ENCODE assay signal across 18 mouse cellular contexts in genomic region chr5:128887546-128887945, GRCm38 (mm10).
DNase-seq lines count a peak whose midpoint lies in the region; ATAC-seq lines count a peak whose summit lies in the region.
"Had no signal": no experiment of that assay in that cellular context is flagged by ENCODE, and none has a peak within 500 bp of the region (broad histone marks: within the 10 kb centered on the region; RNA-seq: fewer than 3 reads in every experiment).

No protein-coding gene starts in this region.

- no peaks in the 10 kb centered on the region for H3K27me3 ChIP-seq in midbrain, embryonic 15.5 days (replicated peaks)
- H3K27me3 ChIP-seq in midbrain, embryonic 11.5 days (ENCODE audit: control insufficient read depth, insufficient read depth, low read length): no peaks in the 10 kb centered on the region
- H3K27me3 ChIP-seq: CH12.LX; forebrain, embryonic 13.5 days; heart, embryonic 12.5 days; hindbrain, embryonic 12.5 days had no signal

- no peaks in the 10 kb centered on the region for H3K36me3 ChIP-seq in midbrain, embryonic 15.5 days (replicated peaks)
- H3K36me3 ChIP-seq in midbrain, embryonic 11.5 days (ENCODE audit: control insufficient read depth, insufficient read depth, low read length): no peaks in the 10 kb centered on the region
- H3K36me3 ChIP-seq: embryonic facial prominence, embryonic 10.5 days; heart, embryonic 12.5 days; hindbrain, embryonic 12.5 days had no signal

- H3K27ac ChIP-seq in midbrain, embryonic 15.5 days: peak overlapping the region; percentile 10; the same call in 1 of the 2 replicates
- no peak overlapping the region for H3K27ac ChIP-seq in midbrain, embryonic 11.5 days (ENCODE audit: low read depth, low read length)
- H3K27ac ChIP-seq: embryonic facial prominence, embryonic 10.5 days; forebrain, embryonic 13.5 days; hindbrain, embryonic 12.5 days had no signal

- no peak overlapping the region for H3K9ac ChIP-seq in midbrain, embryonic 15.5 days
- no peak overlapping the region for H3K9ac ChIP-seq in midbrain, embryonic 11.5 days (ENCODE audit: low read length)
- H3K9ac ChIP-seq: forebrain, embryonic 13.5 days; forebrain, postnatal 0 days; heart, embryonic 12.5 days; hindbrain, embryonic 12.5 days had no signal

- WGBS in midbrain, embryonic 15.5 days: 49% methylated on average over 3 of the region's 3 CpGs
- WGBS in midbrain, embryonic 11.5 days: 83% methylated on average over 3 of the region's 3 CpGs

- no peaks in the 10 kb centered on the region for H3K9me3 ChIP-seq in midbrain, embryonic 15.5 days
- H3K9me3 ChIP-seq in midbrain, embryonic 11.5 days (ENCODE audit: control insufficient read depth, low read length): no peaks in the 10 kb centered on the region
- H3K9me3 ChIP-seq: embryonic facial prominence, embryonic 10.5 days; forebrain, embryonic 13.5 days; hindbrain, embryonic 12.5 days had no signal

- H3K4me1 ChIP-seq in midbrain, embryonic 15.5 days: peaks cover 17% of the 10 kb centered on the region
- H3K4me1 ChIP-seq in midbrain, embryonic 11.5 days (ENCODE audit: control insufficient read depth, insufficient read depth, low read length): no peaks in the 10 kb centered on the region
- H3K4me1 ChIP-seq: embryonic facial prominence, embryonic 10.5 days; heart, embryonic 12.5 days; hindbrain, embryonic 12.5 days had no signal

- DNase-seq in kidney, adult 18-20 months: peak; percentile 31
- DNase-seq in kidney, postnatal 4 days: no peak
- peak; percentile 10 for DNase-seq in kidney, postnatal 14 days
- DNase-seq in kidney, postnatal 10 days: no peak
- DNase-seq in midbrain, embryonic 11.5 days (ENCODE audit: low spot score, missing footprints): no peak
- DNase-seq in gastrocnemius, postnatal 25 days: no peak
- DNase-seq: adrenal gland, adult 2 months; adrenal gland, postnatal 25 days; cerebellum, adult 18-20 months; cerebellum, adult 9-11 months; forebrain, postnatal 0 days; gastrocnemius, postnatal 14 days had no signal

- H3K4me3 ChIP-seq in midbrain, embryonic 15.5 days: no peak overlapping the region
- no peak overlapping the region for H3K4me3 ChIP-seq in midbrain, embryonic 11.5 days (ENCODE audit: low read depth, low read length)
- H3K4me3 ChIP-seq: embryonic facial prominence, embryonic 10.5 days; forebrain, embryonic 13.5 days; heart, embryonic 12.5 days; hindbrain, embryonic 12.5 days had no signal

- ATAC-seq in midbrain, embryonic 15.5 days (replicated peaks): no peak
- no peak for ATAC-seq in midbrain, embryonic 11.5 days (ENCODE audit: low FRiP score)
- ATAC-seq: forebrain, embryonic 13.5 days; forebrain, postnatal 0 days had no signal

- no peak overlapping the region for H3K4me2 ChIP-seq in midbrain, embryonic 15.5 days
- H3K4me2 ChIP-seq in midbrain, embryonic 11.5 days: no peak overlapping the region
- H3K4me2 ChIP-seq: forebrain, embryonic 13.5 days; heart, embryonic 12.5 days; hindbrain, embryonic 12.5 days had no signal

Comparison
In these comparisons a context has a peak if more than half of its experiments do, and no peak if none do; other contexts are left out.
1. DNase-seq: peak in kidney, adult 18-20 months (single experiment) and kidney, postnatal 14 days (single experiment); none in kidney, postnatal 4 days (0 of 2), kidney, postnatal 10 days (single experiment), midbrain, embryonic 11.5 days (single experiment) and gastrocnemius, postnatal 25 days (single experiment).